Mouse (Mus musculus): ENCODE results near the gene Acadl.

- TF ChIP-seq CTCF (IDR thresholded peaks at IDR 0.05; ENCODE audit: borderline replicate concordance, insufficient read depth, low read length), result no peak
- no peak for TF ChIP-seq POLR2A (IDR thresholded peaks at IDR 0.05; ENCODE audit: low read depth, low read length)
Observed at GRCm38 (mm10) chr1:66845690-66846318, 17.3 kb downstream of the Acadl start.

All from embryonic fibroblast, embryonic 13.5 days (primary cell).